Mouse (Mus musculus): Measurements from ENCODE around the gene Rab21. TPM values are rescaled to one million over a fixed set of nuclear protein-coding genes. Genes with fewer than 3 reads are reported as not detected.

The Rab21 gene
- polyA plus RNA-seq, 1 experiment from 2014 or later = 3.8 TPM

DNA sequence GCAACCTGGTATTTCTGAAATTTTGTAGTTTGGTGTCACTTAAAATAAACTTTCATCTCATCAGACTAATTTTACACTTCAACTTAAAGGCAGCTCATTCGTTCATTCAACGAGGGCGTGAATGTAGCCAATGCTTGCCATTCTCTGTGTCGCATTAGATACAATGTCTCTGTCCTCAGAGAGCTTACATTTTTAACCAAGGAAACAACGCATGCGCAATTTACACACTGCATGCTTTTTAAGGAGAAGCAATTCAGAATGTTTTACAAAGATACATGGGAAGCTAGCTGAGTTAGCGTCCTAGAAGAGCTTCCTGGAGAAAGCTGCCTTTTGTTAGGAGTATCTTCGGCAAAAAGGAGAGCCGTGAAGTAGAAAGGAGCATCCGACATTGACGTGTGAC lies 919 bp upstream of the Rab21 start:
- 64% methylated on average over 11 of the region's 11 CpGs for WGBS
- Histone ChIP-seq H3K36me3 (0 out of 2 replicates have a peak, but pooled peaks cover 3% of the 10 kb centered on the region), H3K27ac (peak overlapping the region; percentile 94), H3K4me3 (peak overlapping the region; percentile 93), H3K9me3 (no peaks in the 10 kb centered on the region), H3K27me3 (ENCODE audit: insufficient read depth, poor library complexity, severe bottlenecking) (no peaks in the 10 kb centered on the region), H3K4me1 (replicated peaks) (peaks cover 34% of the 10 kb centered on the region)
- DNase-seq (ENCODE audit: low spot score) = no peak

DNA sequence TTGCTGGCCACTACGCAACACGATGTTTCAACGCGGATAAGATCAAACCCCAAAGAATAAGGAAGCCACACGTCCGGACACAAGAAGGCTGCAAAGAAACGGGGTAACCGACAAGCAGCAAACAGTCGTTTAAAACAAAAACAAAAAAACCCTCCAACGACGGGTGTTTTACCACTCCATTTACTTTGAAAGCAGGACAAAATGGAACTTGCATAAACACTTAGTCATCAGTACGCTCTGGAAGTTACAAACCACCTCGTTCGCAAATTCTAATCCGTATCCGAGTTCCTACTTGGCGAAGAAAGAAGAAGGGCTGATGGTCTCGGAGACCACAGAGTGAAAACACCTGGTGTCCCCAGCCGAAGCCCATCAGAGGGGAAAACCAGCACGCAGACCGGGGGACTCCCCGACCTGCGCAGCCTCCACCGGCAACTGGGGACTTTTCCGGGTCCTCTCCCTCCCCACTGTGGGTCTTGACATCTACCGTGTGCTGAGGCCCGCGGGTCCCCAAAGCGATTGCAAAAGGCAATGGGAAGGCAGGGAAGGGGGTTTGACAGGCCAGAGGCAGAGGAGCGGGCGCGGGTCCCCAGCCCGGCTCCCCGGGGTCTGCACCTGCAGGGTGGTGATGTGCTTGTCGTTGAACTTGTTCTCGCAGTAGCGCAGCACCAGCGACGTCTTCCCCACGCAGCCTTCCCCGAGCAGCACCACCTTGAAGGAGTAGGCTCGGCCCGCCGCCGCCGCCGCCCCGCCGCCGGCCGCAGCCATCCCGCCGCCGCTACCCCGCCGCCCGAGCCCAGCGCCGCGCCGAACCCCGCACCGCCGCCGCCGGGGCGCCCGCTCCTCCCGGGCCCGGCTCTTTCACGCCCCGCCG lies 577 bp downstream of the Rab21 start:
- Histone ChIP-seq H3K4me1 (replicated peaks) (peaks cover 36% of the 10 kb centered on the region), H3K27ac (peak overlapping the region; percentile 94), H3K36me3 (0 out of 2 replicates have a peak, but pooled peaks cover 3% of the 10 kb centered on the region), H3K4me3 (peak overlapping the region; percentile 93), H3K27me3 (ENCODE audit: insufficient read depth, poor library complexity, severe bottlenecking) (no peaks in the 10 kb centered on the region), H3K9me3 (no peaks in the 10 kb centered on the region)
- no peak for DNase-seq (ENCODE audit: low spot score)
- WGBS = 3% methylated on average over 73 of the region's 73 CpGs

DNA sequence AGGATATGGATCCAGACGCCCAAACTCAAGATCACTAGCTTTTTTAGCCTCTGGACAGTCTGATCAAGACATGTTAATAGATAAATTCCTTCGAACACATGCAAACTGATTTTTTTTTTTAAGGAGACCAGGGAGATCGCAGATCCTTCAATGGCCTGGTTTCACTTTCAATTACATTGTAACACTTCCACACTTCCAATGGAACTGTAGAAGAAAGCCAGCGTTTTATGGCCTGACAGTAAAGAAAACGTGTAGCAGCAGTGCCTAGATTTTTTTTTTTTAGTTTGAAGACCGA lies 1.2 kb downstream of the Rab21 start:
- Histone ChIP-seq H3K4me3 (peak overlapping the region; percentile 93), H3K9me3 (no peaks in the 10 kb centered on the region), H3K27me3 (ENCODE audit: insufficient read depth, poor library complexity, severe bottlenecking) (no peaks in the 10 kb centered on the region), H3K27ac (0 out of 2 replicates have a peak overlapping the region, but pooled peaks have one; percentile 94), H3K4me1 (replicated peaks) (peaks cover 36% of the 10 kb centered on the region), H3K36me3 (0 out of 2 replicates have a peak, but pooled peaks cover 3% of the 10 kb centered on the region)
- 43% methylated on average over 6 of the region's 6 CpGs for WGBS
- no peak for DNase-seq (ENCODE audit: low spot score)

GRCm38 (mm10) chr10:115313641-115314286 lies 1.6 kb downstream of the Rab21 start:
- 0 out of 2 replicates have a peak, but pooled peaks cover 3% of the 10 kb centered on the region for H3K36me3 ChIP-seq
- WGBS = 82% methylated on average over 14 of the region's 14 CpGs
- H3K27ac ChIP-seq = no peak overlapping the region
- H3K4me3 ChIP-seq = peak overlapping the region; percentile 93
- H3K27me3 ChIP-seq (ENCODE audit: insufficient read depth, poor library complexity, severe bottlenecking) = no peaks in the 10 kb centered on the region
- no peak for DNase-seq (ENCODE audit: low spot score)
- H3K4me1 ChIP-seq (replicated peaks) = peaks cover 36% of the 10 kb centered on the region
- H3K9me3 ChIP-seq = no peaks in the 10 kb centered on the region

DNA sequence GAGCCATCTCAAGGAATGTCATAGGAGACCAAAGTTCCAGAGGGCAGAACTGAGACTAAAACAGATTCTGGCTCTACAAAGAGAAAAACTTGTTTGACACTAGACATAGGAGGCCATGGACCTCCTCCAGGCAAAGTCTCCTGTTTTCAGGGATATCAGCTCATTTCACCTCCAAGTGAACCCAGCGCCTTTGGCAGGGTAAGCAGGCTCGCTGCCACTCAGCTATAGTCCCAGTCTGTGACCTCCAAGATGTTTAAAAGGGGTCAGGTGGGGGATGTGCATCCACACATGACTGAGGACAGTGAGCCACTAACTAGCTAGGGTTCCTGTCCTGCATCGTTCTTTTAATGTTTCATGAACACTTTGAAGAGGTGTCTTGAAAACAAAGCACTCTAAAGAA lies 2.7 kb downstream of the Rab21 start:
- Histone ChIP-seq H3K27me3 (ENCODE audit: insufficient read depth, poor library complexity, severe bottlenecking) (no peaks in the 10 kb centered on the region), H3K4me1 (replicated peaks) (peaks cover 36% of the 10 kb centered on the region), H3K27ac (no peak overlapping the region), H3K36me3 (0 out of 2 replicates have a peak, but pooled peaks cover 3% of the 10 kb centered on the region), H3K9me3 (no peaks in the 10 kb centered on the region), H3K4me3 (no peak overlapping the region)
- no peak for DNase-seq (ENCODE audit: low spot score)
- WGBS = 77% methylated on average over 3 of the region's 3 CpGs

GRCm38 (mm10) chr10:115312194-115312593 lies 3.2 kb downstream of the Rab21 start:
- Histone ChIP-seq H3K36me3 (0 out of 2 replicates have a peak, but pooled peaks cover 3% of the 10 kb centered on the region), H3K9me3 (no peaks in the 10 kb centered on the region), H3K4me3 (no peak overlapping the region), H3K27ac (0 out of 2 replicates have a peak overlapping the region, but pooled peaks have one; percentile 35), H3K4me1 (replicated peaks) (peaks cover 36% of the 10 kb centered on the region), H3K27me3 (ENCODE audit: insufficient read depth, poor library complexity, severe bottlenecking) (no peaks in the 10 kb centered on the region)
- DNase-seq (ENCODE audit: low spot score) = no peak
- 87% methylated on average over 5 of the region's 5 CpGs for WGBS

DNA sequence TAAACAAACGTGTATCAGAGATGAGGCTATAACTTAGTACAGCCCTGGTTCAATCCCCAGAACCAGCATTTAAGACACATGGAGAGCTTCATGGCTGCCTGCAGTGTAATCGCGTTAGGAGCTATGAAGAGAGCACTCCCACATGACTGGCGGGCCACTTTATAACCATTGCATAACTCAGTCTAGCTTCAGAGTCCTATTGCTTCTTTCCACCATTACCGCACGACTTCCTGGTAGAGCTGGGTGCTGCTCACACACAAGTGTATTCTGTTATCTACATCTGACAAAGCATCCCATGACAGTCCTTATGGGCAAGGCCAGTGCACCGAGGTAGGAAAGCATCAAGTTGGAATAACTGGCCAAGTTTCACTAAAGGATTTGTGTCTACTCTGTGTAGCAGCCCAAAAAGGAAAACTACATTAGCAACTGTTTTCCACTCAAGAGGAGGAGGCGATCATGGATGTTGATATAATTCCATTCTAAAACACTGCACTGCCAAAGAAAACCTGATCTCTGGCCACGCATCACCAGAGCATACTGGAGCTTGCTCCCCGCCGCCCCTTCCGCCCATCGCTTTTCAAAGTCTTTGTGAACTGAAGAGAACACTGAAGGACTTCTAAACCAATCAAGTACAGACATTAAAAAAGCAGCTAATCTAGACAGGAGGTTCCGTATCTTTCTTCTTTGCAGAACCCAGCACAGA lies 4.0 kb downstream of the Rab21 start:
- WGBS = 91% methylated on average over 14 of the region's 14 CpGs
- no peaks in the 10 kb centered on the region for H3K9me3 ChIP-seq
- DNase-seq (ENCODE audit: low spot score) = no peak
- 0 out of 2 replicates have a peak, but pooled peaks cover 3% of the 10 kb centered on the region for H3K36me3 ChIP-seq
- H3K4me1 ChIP-seq (replicated peaks) = peaks cover 34% of the 10 kb centered on the region
- no peaks in the 10 kb centered on the region for H3K27me3 ChIP-seq (ENCODE audit: insufficient read depth, poor library complexity, severe bottlenecking)
- H3K4me3 ChIP-seq = no peak overlapping the region
- H3K27ac ChIP-seq = no peak overlapping the region

GRCm38 (mm10) chr10:115309191-115309590 lies 6.2 kb downstream of the Rab21 start:
- 93% methylated on average over 4 of the region's 4 CpGs for WGBS
- DNase-seq (ENCODE audit: low spot score) = no peak

DNA sequence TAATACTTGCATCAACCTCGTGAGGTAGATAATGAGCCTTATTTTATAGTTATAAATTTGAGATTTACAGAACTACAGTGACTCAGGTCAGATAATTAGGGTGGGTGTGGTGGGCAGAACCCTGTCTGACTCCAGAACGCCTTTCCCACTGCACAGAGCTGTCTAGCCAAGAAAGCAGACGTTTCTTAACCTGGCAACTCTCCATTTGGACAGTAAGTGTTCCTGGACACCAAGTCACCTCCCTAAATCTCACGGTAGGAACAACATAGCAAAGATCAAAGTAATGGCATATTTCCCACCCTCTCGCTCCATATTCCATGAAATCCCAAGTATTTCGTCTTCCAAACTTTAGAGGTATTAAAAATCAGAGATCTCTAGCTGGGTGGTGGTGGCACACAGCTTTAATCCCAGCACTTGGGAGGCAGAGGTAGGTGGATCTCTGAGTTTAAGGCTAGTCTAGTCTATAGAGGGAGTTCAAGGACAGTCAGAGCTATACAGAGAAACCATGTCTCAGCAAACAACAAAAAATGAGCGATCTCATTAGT lies 8.0 kb downstream of the Rab21 start:
- 95% methylated on average over 7 of the region's 7 CpGs for WGBS
- H3K27me3 ChIP-seq (ENCODE audit: insufficient read depth, poor library complexity, severe bottlenecking) = no peaks in the 10 kb centered on the region
- no peaks in the 10 kb centered on the region for H3K9me3 ChIP-seq
- no peak for DNase-seq (ENCODE audit: low spot score)
- peaks cover 30% of the 10 kb centered on the region for H3K36me3 ChIP-seq
- H3K4me1 ChIP-seq (replicated peaks) = peaks cover 7% of the 10 kb centered on the region; the same call in 1 of the 2 replicates
- H3K27ac ChIP-seq = no peak overlapping the region
- H3K4me3 ChIP-seq = no peak overlapping the region

More at GRCm38 (mm10) chr10:115309191-115309590, 6.2 kb downstream of the Rab21 start:
- Histone ChIP-seq H3K36me3 (peaks cover 13% of the 10 kb centered on the region; the same call in 1 of the 2 replicates), H3K9me3 (no peaks in the 10 kb centered on the region), H3K27ac (no peak overlapping the region), H3K4me1 (replicated peaks) (peaks cover 24% of the 10 kb centered on the region), H3K4me3 (no peak overlapping the region), H3K27me3 (ENCODE audit: insufficient read depth, poor library complexity, severe bottlenecking) (no peaks in the 10 kb centered on the region)

GRCm38 (mm10) chr10:115298683-115299082 lies 16.7 kb downstream of the Rab21 start:
- Histone ChIP-seq H3K27me3 (ENCODE audit: insufficient read depth, poor library complexity, severe bottlenecking) (no peaks in the 10 kb centered on the region), H3K9me3 (no peaks in the 10 kb centered on the region), H3K4me3 (no peak overlapping the region), H3K36me3 (peaks cover 80% of the 10 kb centered on the region), H3K4me1 (replicated peaks) (no peaks in the 10 kb centered on the region), H3K27ac (no peak overlapping the region)
- 92% methylated on average over 4 of the region's 4 CpGs for WGBS
- no peak for DNase-seq (ENCODE audit: low spot score)

- H3K9me3 ChIP-seq = no peaks in the 10 kb centered on the region
- DNase-seq (ENCODE audit: low spot score) = no peak
- no peaks in the 10 kb centered on the region for H3K27me3 ChIP-seq (ENCODE audit: insufficient read depth, poor library complexity, severe bottlenecking)
- no peak overlapping the region for H3K27ac ChIP-seq
- no peaks in the 10 kb centered on the region for H3K4me1 ChIP-seq (replicated peaks)
- WGBS = 89% methylated on average over 5 of the region's 5 CpGs
- peaks cover 80% of the 10 kb centered on the region for H3K36me3 ChIP-seq
- H3K4me3 ChIP-seq = no peak overlapping the region
These were observed 17.8 kb downstream of the Rab21 start for GRCm38 (mm10) chr10:115297582-115297981.

- Histone ChIP-seq H3K27ac (no peak overlapping the region), H3K9me3 (no peaks in the 10 kb centered on the region), H3K4me1 (replicated peaks) (no peaks in the 10 kb centered on the region), H3K4me3 (no peak overlapping the region), H3K27me3 (ENCODE audit: insufficient read depth, poor library complexity, severe bottlenecking) (no peaks in the 10 kb centered on the region), H3K36me3 (peaks cover 82% of the 10 kb centered on the region)
- DNase-seq (ENCODE audit: low spot score) = no peak
- WGBS = 88% methylated on average over 9 of the region's 9 CpGs
These were observed 18.9 kb downstream of the Rab21 start for GRCm38 (mm10) chr10:115296401-115296935.
